Mouse (Mus musculus) spleen, postnatal 10 days (tissue): ENCODE results near the gene 2010111I01Rik.
"Not testable (repeated sequence)": the region's sequence is repeated elsewhere in the genome, so short reads cannot be mapped to it uniquely, and the experiment has no call there.

Experiments used
- DNase-seq, 2 experiments: peaks; one replicate each; pipeline ENCODE4 v3.0.0; 2021 to 2022; ENCODE audit warnings: low spot score in 2 of 2

2010111I01Rik gene

DNA sequence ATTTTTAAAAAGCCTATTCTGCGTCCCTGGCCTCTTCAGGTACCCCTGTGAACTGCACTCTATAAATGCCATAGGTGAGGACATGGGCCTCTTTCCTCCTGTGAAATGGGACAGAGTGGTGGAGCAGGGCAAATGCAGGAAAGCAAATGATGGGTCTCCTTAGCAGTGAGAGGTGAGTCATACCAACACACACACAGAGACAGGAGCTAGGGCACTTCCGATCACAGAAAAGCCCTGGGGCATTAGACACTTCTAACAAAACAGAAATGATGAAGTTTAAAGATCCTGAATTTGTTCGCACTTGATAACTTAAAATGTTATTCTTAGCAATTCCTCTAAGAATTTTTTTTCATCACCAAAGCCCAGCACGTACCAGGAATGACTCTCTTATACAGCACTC, 375.3 kb downstream of the 2010111I01Rik start:
- no peak for DNase-seq

DNA sequence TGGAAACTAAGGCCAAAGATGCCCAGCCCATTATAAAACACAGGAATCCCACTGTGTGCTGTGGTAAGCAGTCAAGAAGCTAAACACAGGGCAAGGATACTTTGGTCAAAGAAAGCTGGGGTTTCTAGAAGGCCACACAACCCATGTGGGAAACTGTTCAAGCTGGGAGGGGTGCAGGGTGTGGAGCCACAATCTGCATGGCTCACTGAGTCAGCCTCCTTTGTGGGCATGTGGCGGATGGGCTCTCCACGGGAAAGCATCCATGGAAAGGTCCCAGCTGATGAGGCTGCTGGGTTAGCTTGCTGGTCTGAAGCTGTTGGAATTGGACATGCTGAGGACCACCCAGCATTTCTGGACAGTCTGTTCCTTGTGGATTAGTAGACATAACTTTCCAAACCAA, 378.1 kb downstream of the 2010111I01Rik start:
- no peak for DNase-seq

DNA sequence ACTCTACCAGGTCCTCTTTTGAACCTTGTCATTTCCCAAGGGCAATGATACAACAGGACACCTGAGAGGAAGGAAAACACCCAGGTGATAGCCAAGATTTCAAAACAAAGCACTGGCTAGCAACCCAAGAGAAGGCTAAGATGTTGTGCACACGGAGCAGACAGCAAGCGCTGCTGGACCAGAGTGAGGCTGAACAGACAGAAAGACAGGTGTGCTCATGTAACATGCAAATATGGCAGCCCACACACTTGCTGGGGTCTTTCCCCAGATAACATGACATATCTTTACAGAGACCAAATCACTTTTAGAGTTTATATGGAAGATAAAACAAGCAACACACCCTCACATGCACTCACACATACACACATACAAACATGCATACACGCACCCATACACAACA, 379.8 kb downstream of the 2010111I01Rik start:
- DNase-seq = no peak

DNA sequence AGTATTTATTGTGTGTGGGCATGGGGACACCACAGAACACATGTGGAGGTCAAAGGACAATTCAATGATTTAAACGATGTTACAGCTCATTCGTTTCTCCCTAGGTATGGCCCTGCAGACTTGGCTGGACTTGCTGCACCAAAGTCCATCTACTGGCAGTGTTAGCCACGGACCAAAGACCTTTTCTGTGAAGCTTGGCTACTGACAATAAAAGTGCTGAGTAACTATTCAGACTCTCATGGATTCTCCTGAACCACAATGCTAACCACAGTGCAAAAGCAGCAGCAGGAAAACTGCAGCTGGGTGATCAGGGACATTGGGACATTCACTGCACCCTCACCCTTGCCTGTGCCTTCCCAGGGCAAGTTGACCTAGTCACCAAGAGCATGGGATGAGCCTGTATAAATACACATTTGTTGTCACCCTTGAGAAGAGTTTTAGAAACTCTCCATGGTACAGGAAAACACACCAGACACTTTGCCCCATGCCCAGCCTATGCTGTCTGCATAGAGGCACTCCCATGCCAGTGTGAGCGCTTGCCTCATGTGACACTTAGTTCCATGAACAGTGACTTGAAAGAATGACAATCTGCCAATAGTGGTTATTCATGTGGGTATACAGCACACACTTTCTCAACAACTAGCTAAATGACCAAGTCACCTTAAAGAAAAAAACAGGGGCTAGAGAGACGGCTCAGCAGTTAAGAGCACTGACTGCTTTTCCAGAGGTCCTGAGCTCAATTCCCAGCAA, 381.0 kb downstream of the 2010111I01Rik start:
- DNase-seq = no peak

DNA sequence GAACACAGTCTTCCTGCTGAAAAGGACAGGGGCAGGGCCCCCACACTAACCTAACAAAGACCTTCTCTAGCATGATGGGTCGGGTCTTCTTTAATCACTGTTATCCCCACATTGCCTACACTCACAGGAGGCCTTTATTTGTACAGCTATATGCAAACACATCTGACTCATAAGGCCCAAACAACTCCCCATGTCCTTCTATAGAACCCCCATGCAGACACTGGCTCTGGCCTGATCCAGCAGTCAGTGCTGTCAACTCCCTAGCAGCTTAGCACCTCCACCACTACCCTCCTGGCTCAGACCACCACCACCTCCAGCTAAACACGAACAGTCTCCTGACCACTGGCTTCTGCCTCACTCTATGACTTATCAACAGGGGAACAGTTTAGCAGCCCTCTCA, 382.9 kb downstream of the 2010111I01Rik start:
- DNase-seq = no peak

DNA sequence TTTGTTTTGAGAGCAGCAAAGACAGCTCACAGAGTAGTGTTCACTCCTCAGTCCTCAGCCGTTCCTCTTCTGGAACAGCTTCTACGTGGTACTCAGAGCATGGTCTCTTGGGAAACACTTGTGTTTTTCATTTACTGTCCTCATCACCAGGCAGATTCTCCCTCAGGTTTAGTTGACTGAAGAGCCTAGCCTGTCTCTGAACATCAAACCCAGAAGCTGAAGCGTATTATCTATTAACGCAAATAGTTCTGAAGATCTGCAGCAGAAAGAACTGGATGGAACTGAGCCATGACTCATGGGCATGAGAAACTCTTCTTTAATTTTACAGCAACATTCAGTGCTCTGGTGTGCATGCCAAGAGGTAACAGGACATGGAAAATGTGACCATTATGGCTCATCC, 385.4 kb downstream of the 2010111I01Rik start:
- no peak for DNase-seq

DNA sequence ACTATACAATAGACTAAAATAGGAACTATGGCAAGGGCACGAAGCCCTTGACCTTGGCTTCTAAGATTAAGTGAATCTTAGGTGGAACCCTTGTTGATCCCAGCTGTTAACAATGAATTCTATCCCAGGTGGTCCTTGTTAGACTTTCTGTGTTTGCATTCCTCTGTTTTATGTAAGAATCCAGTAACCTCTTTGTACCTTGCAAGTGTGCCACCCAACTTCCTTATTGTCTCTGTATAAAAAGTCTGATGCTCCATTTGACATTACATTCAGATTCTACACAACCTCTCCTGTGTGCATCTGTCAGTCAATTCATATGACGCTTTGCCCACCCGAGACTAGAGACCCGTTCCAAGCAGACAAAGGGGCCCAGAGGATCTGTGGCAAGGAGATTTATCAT, 388.6 kb downstream of the 2010111I01Rik start:
- not testable (repeated sequence) for DNase-seq

DNA sequence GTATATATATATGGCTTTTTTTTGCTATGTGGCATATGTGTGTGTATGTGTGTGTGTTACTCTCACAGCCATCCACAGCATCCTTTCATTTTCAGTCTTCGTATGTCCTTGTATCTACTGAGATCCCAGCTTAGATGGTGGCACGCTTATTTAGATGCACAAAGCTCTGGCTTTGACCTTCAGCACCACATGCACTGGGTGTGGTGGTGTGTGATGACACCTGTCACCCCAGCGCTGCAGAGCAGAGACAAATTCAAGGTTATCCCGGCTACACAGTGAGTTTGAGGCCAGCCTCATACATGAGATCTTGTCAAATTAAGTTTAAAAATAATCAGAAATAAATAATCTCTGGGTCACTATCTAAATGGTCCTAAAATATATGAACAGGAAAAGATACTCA, 391.4 kb downstream of the 2010111I01Rik start:
- DNase-seq = no peak

DNA sequence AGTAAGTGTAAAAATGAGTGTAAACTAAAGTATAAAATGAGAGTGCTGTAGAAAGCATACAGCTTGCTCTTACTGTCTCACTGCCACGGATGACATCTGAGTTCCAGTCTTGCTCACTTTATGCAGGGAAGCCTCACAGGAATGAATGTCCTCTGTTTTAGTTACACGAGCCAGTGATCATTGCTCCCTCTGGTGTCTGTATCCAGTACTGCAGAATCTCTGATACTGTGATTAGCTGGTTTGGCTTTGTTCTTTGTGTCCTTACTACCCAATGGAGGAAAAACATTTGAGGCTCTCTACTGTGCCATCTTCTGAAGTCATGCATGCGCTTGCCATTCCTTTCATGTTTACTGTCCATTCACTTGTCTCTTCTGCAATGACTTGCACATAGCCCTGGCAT, 391.9 kb downstream of the 2010111I01Rik start:
- peak; percentile 42 to 67 for DNase-seq

DNA sequence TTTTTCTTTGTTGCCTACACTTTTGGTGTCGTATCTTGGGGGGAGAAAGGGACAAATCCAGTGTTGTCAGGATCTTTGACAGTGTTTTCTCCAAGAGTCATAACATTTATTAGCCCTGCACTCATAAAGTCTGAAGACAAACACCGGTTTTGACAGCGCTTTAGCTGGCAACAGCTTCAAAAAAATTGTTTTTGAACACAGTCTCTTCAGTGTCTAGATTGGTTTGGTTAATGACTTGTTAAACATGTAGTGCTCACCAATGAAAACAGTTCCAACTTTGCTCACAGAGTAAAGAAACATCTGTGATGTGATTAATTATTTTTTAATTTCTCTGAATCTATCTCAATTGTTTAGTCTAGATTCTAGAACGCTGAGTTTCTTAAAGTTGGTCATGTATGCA, 394.7 kb downstream of the 2010111I01Rik start:
- no peak for DNase-seq

DNA sequence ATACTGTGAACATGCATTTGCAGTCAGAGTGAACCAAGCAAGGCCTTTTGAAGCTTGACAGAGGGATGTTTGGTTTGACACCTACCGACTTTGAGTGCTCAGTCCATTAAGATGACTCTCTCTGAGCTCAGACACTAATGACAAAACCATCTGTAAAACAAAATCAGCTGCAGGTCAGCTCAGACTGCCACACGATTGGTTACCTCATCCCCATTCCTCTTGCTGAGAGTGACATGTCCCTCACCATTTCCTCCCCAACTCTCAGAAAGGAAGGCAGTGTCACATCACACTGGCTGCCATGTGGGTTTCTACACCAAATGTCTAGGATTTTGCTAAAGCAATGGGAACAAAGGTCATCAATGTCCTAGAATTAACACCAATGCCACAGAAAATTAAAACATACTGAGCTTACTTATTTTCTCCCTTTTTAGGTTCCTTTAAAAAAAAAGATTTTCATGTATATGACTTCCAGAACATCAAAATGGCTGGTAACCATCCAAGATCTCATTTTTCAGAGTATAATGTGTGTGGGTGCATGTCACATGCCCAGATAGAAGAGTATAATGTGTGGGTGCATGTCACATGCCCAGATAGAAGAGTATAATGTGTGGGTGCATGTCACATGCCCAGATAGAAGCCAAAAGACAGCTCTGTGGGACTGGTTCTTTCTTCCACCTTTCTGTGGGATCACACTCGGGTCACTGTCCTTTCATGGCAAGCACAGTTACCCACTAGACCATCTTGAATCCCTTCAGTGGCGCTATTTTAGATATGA, 395.6 kb downstream of the 2010111I01Rik start:
- DNase-seq = no peak

DNA sequence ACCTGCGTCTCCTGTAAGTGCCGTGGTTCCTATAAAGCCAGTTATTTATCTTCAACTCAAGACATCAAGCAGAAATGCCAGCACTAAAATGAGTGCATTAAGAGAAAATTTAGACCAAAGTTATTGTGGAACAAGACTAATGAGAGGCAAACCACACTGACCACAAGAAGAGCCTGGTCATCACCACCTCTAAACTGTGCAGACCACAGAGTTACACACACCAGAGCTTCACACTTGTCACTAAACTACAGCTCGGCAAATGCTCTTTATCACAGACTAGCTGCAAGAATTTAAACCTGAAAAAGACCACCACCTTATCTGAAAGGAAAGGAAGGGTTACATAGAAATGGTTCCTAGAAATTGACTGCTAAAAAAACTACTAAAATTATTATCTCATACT, 397.1 kb downstream of the 2010111I01Rik start:
- no peak for DNase-seq

DNA sequence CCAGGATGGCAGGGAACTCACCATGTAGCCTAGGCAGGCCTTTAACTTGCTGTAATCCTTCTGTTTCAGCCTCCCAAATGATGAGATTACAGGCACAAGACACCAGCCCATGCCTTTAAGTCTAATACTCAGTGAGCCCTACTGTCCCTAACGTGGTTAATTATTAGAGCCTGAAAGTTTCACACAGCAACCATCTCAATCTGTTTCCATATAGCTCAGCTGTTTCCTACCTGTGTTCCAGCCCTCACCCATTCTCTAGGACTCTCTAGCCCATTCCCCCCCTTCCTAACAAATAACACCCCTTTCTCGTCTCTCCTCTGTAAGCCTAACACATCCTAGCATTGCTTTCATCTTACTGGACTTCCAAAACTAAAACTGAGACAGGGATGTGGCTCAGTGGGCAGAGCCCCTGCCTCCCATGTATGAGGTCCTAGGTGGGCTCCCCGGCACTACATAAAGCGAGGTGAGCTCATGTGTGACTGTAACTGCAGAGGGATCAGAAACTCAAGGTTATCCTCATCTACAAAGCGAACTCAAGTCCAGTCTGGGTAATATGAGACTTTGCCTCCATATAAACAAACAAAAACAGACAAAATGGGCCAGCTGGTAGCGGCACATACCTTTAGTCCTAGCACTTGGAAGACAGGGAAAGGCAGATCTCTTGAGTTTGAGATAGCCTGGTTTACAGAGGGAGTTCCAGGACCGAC, 408.9 kb downstream of the 2010111I01Rik start:
- no peak for DNase-seq
